Mouse (Mus musculus): ENCODE data around the gene Plekha4.

GRCm38 (mm10) chr7:45591880-45592279, 65.8 kb downstream of the Plekha4 start:
- TF ChIP-seq CTCF (conservative IDR thresholded peaks at IDR 0.05; ENCODE audit: low read length) (no peak), POU5F1 (IDR thresholded peaks at IDR 0.05; ENCODE audit: borderline replicate concordance, low read length) (no peak)

All from E14TG2a.4 (cell line).